ENCODE assay signal across 15 mouse cellular contexts in genomic region chr4:123642877-123643276, GRCm38 (mm10). TPM values are rescaled to one million over a fixed set of nuclear protein-coding genes. Genes with fewer than 3 reads are reported as not detected.
DNase-seq lines count a peak whose midpoint lies in the region; ATAC-seq and TF ChIP-seq lines count a peak whose summit lies in the region.
"Had no signal": no experiment of that assay in that cellular context is flagged by ENCODE, and none has a peak within 500 bp of the region (broad histone marks: within the 10 kb centered on the region; RNA-seq: fewer than 3 reads in every experiment).

No protein-coding gene starts in this region.

- no peak overlapping the region for H3K9ac ChIP-seq in hindbrain, embryonic 15.5 days
- H3K9ac ChIP-seq in hindbrain, embryonic 11.5 days (ENCODE audit: low read depth, low read length): no peak overlapping the region
- no peak overlapping the region for H3K9ac ChIP-seq in lung, embryonic 15.5 days
- no peak overlapping the region for H3K9ac ChIP-seq in limb, embryonic 14.5 days (ENCODE audit: low read depth, low read length, severe bottlenecking)

- 67% methylated on average over 5 of the region's 5 CpGs for WGBS in hindbrain, embryonic 15.5 days
- WGBS in hindbrain, embryonic 11.5 days: 85% methylated on average over 5 of the region's 5 CpGs
- WGBS in lung, embryonic 15.5 days: 41% methylated on average over 5 of the region's 5 CpGs
- WGBS in limb, embryonic 14.5 days: 30% methylated on average over 5 of the region's 5 CpGs

- H3K27ac ChIP-seq in hindbrain, embryonic 15.5 days (replicated peaks): 0 out of 2 replicates have a peak overlapping the region, but pooled peaks have one; percentile 27
- no peak overlapping the region for H3K27ac ChIP-seq in hindbrain, embryonic 11.5 days (ENCODE audit: low read depth, low read length)
- peak overlapping the region; percentile 48 for H3K27ac ChIP-seq in lung, embryonic 15.5 days
- no peak overlapping the region for H3K27ac ChIP-seq in limb, embryonic 14.5 days (replicated peaks; ENCODE audit: low read depth, low read length)

- no peak overlapping the region for H3K4me3 ChIP-seq in hindbrain, embryonic 15.5 days
- no peak overlapping the region for H3K4me3 ChIP-seq in hindbrain, embryonic 11.5 days (ENCODE audit: low read depth, low read length)
- H3K4me3 ChIP-seq in lung, embryonic 15.5 days: no peak overlapping the region
- H3K4me3 ChIP-seq in E14TG2a.4 (replicated peaks; ENCODE audit: low read length): peak overlapping the region; percentile 8; the same call in 1 of the 2 replicates
- no peak overlapping the region for H3K4me3 ChIP-seq in limb, embryonic 14.5 days (replicated peaks; ENCODE audit: low read length)
- H3K4me3 ChIP-seq: myocyte had no signal

- TF ChIP-seq CTCF in E14TG2a.4 (conservative IDR thresholded peaks at IDR 0.05; ENCODE audit: low read length): no peak

- H3K4me1 ChIP-seq in hindbrain, embryonic 15.5 days (replicated peaks): peaks cover 14% of the 10 kb centered on the region
- H3K4me1 ChIP-seq in hindbrain, embryonic 11.5 days (replicated peaks; ENCODE audit: control insufficient read depth, insufficient read depth, low read length): no peaks in the 10 kb centered on the region
- H3K4me1 ChIP-seq in lung, embryonic 15.5 days: peaks cover 19% of the 10 kb centered on the region
- peaks cover 75% of the 10 kb centered on the region for H3K4me1 ChIP-seq in E14TG2a.4 (replicated peaks; ENCODE audit: low read depth, low read length)
- peaks cover 6% of the 10 kb centered on the region for H3K4me1 ChIP-seq in limb, embryonic 14.5 days (ENCODE audit: control insufficient read depth, insufficient read depth, low read length)

- H3K4me2 ChIP-seq in hindbrain, embryonic 15.5 days: no peak overlapping the region
- H3K4me2 ChIP-seq in hindbrain, embryonic 11.5 days (replicated peaks; ENCODE audit: low read depth, low read length): no peak overlapping the region
- H3K4me2 ChIP-seq in lung, embryonic 15.5 days: peak overlapping the region; percentile 16; the same call in 1 of the 2 replicates
- H3K4me2 ChIP-seq in limb, embryonic 14.5 days (replicated peaks; ENCODE audit: low read depth, low read length, severe bottlenecking): no peak overlapping the region

- TF ChIP-seq POLR2A in limb, embryonic 14.5 days (IDR thresholded peaks at IDR 0.05; ENCODE audit: borderline replicate concordance, extremely low read depth, insufficient read depth, insufficient read length): no peak

- peak; percentile 52; the same call in 1 of the 2 replicates for ATAC-seq in hindbrain, embryonic 15.5 days (ENCODE audit: low FRiP score, low read depth)
- ATAC-seq in hindbrain, embryonic 11.5 days (ENCODE audit: low FRiP score): no peak
- ATAC-seq in lung, embryonic 15.5 days (ENCODE audit: borderline replicate concordance, extremely low read depth, low FRiP score, low TSS enrichment): peak; percentile 14; the same call in 1 of the 2 replicates
- ATAC-seq in limb, embryonic 14.5 days (ENCODE audit: low FRiP score, low read depth): no peak
- no peak for ATAC-seq in megakaryocyte-erythroid progenitor cell, adult 5-6 weeks (replicated peaks; ENCODE audit: low FRiP score, low TSS enrichment, poor library complexity, severe bottlenecking)
- ATAC-seq: forebrain, embryonic 14.5 days had no signal

- H3K9me3 ChIP-seq in hindbrain, embryonic 15.5 days: no peaks in the 10 kb centered on the region
- no peaks in the 10 kb centered on the region for H3K9me3 ChIP-seq in hindbrain, embryonic 11.5 days (ENCODE audit: control insufficient read depth, low read length)
- H3K9me3 ChIP-seq in lung, embryonic 15.5 days: no peaks in the 10 kb centered on the region
- peaks cover 10% of the 10 kb centered on the region for H3K9me3 ChIP-seq in E14TG2a.4 (ENCODE audit: low read length)
- no peaks in the 10 kb centered on the region for H3K9me3 ChIP-seq in limb, embryonic 14.5 days (ENCODE audit: control insufficient read depth, low read length)

- DNase-seq in hindbrain, embryonic 11.5 days (ENCODE audit: low spot score): no peak
- no peak for DNase-seq in lung, adult 18-20 months
- peak; percentile 34 for DNase-seq in limb, embryonic 14.5 days (ENCODE audit: low spot score)
- no peak for DNase-seq in adrenal gland, postnatal 10 days
- DNase-seq: cerebellum, adult 9-11 months; gastrocnemius, postnatal 36 days; kidney, adult 9 months; kidney, postnatal 4 days; thymus, adult 2 months had no signal

- no peaks in the 10 kb centered on the region for H3K27me3 ChIP-seq in hindbrain, embryonic 15.5 days
- no peaks in the 10 kb centered on the region for H3K27me3 ChIP-seq in hindbrain, embryonic 11.5 days (ENCODE audit: control insufficient read depth, insufficient read depth, low read length)
- H3K27me3 ChIP-seq in lung, embryonic 15.5 days: no peaks in the 10 kb centered on the region
- H3K27me3 ChIP-seq in E14TG2a.4 (ENCODE audit: insufficient read depth, low read length): no peaks in the 10 kb centered on the region
- H3K27me3 ChIP-seq in limb, embryonic 14.5 days (ENCODE audit: control insufficient read depth, insufficient read depth, low read length): no peaks in the 10 kb centered on the region

- no peaks in the 10 kb centered on the region for H3K36me3 ChIP-seq in hindbrain, embryonic 15.5 days
- no peaks in the 10 kb centered on the region for H3K36me3 ChIP-seq in hindbrain, embryonic 11.5 days (ENCODE audit: control insufficient read depth, insufficient read depth, low read length)
- no peaks in the 10 kb centered on the region for H3K36me3 ChIP-seq in lung, embryonic 15.5 days
- H3K36me3 ChIP-seq in E14TG2a.4 (ENCODE audit: insufficient read depth, low read length): peaks cover 31% of the 10 kb centered on the region
- H3K36me3 ChIP-seq in limb, embryonic 14.5 days (ENCODE audit: control insufficient read depth, insufficient read depth, low read length): no peaks in the 10 kb centered on the region

RNA-seq across cellular contexts. Expression of gene Macf1, which starts 41.3 kb away (rescaled TPM):
- 69.2 and 71.9 TPM in 2 replicates for polyA plus RNA-seq in hindbrain, embryonic 15.5 days (2015; fragmentation: Nextera tagmentation; extraction: Ambion mirVana)
- polyA plus RNA-seq in hindbrain, embryonic 11.5 days (2014; fragmentation: Nextera tagmentation; extraction: Ambion mirVana): 74.7 and 114 TPM in 2 replicates
- polyA plus RNA-seq in lung, embryonic 15.5 days (2015; fragmentation: Nextera tagmentation; extraction: Ambion mirVana): 64.2 and 73.1 TPM in 2 replicates
- 99.7 and 103 TPM in 2 replicates for polyA plus RNA-seq in limb, embryonic 14.5 days (2012; rRNA removed)
- polyA plus RNA-seq in limb, embryonic 14.5 days (2014; fragmentation: Nextera tagmentation; extraction: Ambion mirVana): 79.8 and 84.0 TPM in 2 replicates
- 101 and 139 TPM in 2 replicates for total RNA-seq in megakaryocyte-erythroid progenitor cell, adult 5-6 weeks (2014; fragmentation: Nextera tagmentation)
- 111 and 173 TPM in 2 replicates for total RNA-seq in megakaryocyte-erythroid progenitor cell, adult 5-6 weeks (2017)
- 100 to 1,000 TPM; 170 to 248 TPM for total RNA-seq in adrenal gland, postnatal 10 days (2021)

Comparison
In these comparisons a context has a peak if more than half of its experiments do, and no peak if none do; other contexts are left out.
1. ATAC-seq: peak in hindbrain, embryonic 15.5 days (single experiment) and lung, embryonic 15.5 days (single experiment); none in hindbrain, embryonic 11.5 days (single experiment), limb, embryonic 14.5 days (single experiment) and megakaryocyte-erythroid progenitor cell, adult 5-6 weeks (single experiment).
2. H3K27ac ChIP-seq: peak in hindbrain, embryonic 15.5 days (single experiment) and lung, embryonic 15.5 days (single experiment); none in hindbrain, embryonic 11.5 days (single experiment) and limb, embryonic 14.5 days (single experiment).